Mouse (Mus musculus): ENCODE results near the gene Swsap1. TPM values are rescaled to one million over a fixed set of nuclear protein-coding genes. Genes with fewer than 3 reads are reported as not detected.

Swsap1 gene
- polyA plus RNA-seq, 1 experiment from 2014 or later = 5.8 TPM

DNA sequence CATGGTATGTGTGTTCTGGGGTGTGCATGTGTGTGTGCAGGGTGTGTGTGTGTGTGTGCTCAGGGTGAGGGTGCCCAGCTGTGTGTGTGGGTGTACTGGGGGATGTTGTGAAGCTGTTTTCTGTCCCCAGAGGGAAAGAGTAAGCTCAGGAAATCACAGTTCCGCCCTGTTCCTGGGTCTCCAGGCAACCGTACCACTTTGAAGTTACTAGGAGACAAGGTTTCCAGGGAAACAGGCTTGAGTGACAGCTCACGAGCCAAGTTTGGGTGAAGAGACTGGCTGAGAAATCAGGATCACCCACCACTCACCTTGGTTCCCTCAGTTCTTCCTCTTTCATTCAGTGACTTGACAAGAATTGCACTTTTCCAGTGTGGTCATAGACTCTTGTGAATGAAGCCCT lies 2.0 kb upstream of the Swsap1 start:
- ATAC-seq (ENCODE audit: insufficient number of reproducible peaks, low FRiP score, low TSS enrichment, low read depth) = no peak
- Histone ChIP-seq H3K9ac (no peak overlapping the region), H3K36me3 (no peaks in the 10 kb centered on the region), H3K4me2 (replicated peaks) (no peak overlapping the region), H3K4me1 (peaks cover 7% of the 10 kb centered on the region), H3K27me3 (no peaks in the 10 kb centered on the region), H3K4me3 (replicated peaks) (no peak overlapping the region), H3K27ac (replicated peaks) (no peak overlapping the region), H3K9me3 (replicated peaks) (no peaks in the 10 kb centered on the region)
- WGBS = 13% methylated on average over 3 of the region's 3 CpGs

GRCm38 (mm10) chr9:21954635-21955034 lies 920 bp upstream of the Swsap1 start:
- WGBS = 79% methylated on average over 3 of the region's 3 CpGs
- H3K4me3 ChIP-seq (replicated peaks) = no peak overlapping the region

DNA sequence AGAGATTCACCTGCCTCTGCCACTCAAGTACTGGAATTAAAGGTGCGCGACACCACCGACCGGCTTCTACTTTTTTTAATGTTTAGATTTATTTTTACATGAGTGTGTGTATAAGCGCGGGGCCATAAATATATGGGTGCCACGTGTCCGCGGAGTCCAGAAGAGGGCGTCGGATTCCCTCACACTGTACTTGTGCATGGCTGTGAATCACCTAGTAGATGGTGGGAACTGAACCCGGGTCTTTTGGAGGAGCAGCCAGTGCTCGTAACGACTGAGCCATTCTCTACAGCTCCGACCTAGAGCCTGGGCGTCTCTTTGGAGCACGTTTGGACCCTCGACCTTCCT lies 358 bp upstream of the Swsap1 start:
- Histone ChIP-seq H3K9me3 (replicated peaks) (no peaks in the 10 kb centered on the region), H3K36me3 (no peaks in the 10 kb centered on the region), H3K4me3 (replicated peaks) (peak overlapping the region; percentile 85), H3K27ac (replicated peaks) (peak overlapping the region; percentile 93; the same call in 1 of the 2 replicates), H3K4me1 (peaks cover 7% of the 10 kb centered on the region), H3K27me3 (peaks cover 10% of the 10 kb centered on the region), H3K9ac (no peak overlapping the region), H3K4me2 (replicated peaks) (peak overlapping the region; percentile 63)
- peak; percentile 50 for ATAC-seq (ENCODE audit: insufficient number of reproducible peaks, low FRiP score, low TSS enrichment, low read depth)
- WGBS = 2% methylated on average over 18 of the region's 18 CpGs

More at GRCm38 (mm10) chr9:21954635-21955034, 920 bp upstream of the Swsap1 start:
- Histone ChIP-seq H3K4me2 (replicated peaks) (0 out of 2 replicates have a peak overlapping the region, but pooled peaks have one; percentile 63), H3K9ac (no peak overlapping the region), H3K27ac (replicated peaks) (no peak overlapping the region), H3K36me3 (no peaks in the 10 kb centered on the region), H3K9me3 (replicated peaks) (no peaks in the 10 kb centered on the region), H3K4me1 (peaks cover 7% of the 10 kb centered on the region), H3K27me3 (peaks cover 4% of the 10 kb centered on the region)
- ATAC-seq (ENCODE audit: insufficient number of reproducible peaks, low FRiP score, low TSS enrichment, low read depth) = no peak

DNA sequence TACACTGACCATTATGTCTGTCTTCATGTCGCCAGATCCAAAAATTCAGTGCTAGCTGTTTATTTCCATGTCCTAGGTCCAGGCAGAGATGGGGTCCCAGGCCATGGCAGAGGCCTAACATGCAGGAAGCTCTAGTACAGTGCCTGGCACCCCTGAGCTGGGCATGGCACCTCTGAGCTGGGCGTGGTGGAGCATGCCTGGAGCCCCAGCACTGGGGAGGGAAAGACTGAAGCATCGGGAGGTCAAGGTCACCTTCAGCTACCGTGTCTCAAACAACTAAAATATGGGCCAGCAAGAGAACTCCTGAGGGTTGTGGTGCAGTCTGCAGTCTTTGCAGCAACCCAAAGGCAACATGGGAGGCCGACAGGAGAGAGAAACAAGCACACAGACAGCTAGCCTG lies 2.8 kb downstream of the Swsap1 start:
- Histone ChIP-seq H3K36me3 (no peaks in the 10 kb centered on the region), H3K9ac (no peak overlapping the region), H3K4me2 (replicated peaks) (no peak overlapping the region), H3K27me3 (peaks cover 41% of the 10 kb centered on the region), H3K27ac (replicated peaks) (no peak overlapping the region), H3K4me1 (peaks cover 37% of the 10 kb centered on the region), H3K9me3 (replicated peaks) (no peaks in the 10 kb centered on the region), H3K4me3 (replicated peaks) (no peak overlapping the region)
- no peak for ATAC-seq (ENCODE audit: insufficient number of reproducible peaks, low FRiP score, low TSS enrichment, low read depth)
- WGBS = 84% methylated on average over 5 of the region's 5 CpGs

- Histone ChIP-seq H3K27ac (replicated peaks) (no peak overlapping the region), H3K9me3 (replicated peaks) (no peaks in the 10 kb centered on the region), H3K4me3 (replicated peaks) (no peak overlapping the region), H3K9ac (no peak overlapping the region), H3K4me2 (replicated peaks) (no peak overlapping the region), H3K36me3 (no peaks in the 10 kb centered on the region), H3K4me1 (peaks cover 41% of the 10 kb centered on the region), H3K27me3 (peaks cover 42% of the 10 kb centered on the region)
- WGBS = 81% methylated on average over 7 of the region's 7 CpGs
- ATAC-seq (ENCODE audit: insufficient number of reproducible peaks, low FRiP score, low TSS enrichment, low read depth) = no peak
These were observed 3.7 kb downstream of the Swsap1 start for GRCm38 (mm10) chr9:21959244-21959643.

- ATAC-seq (ENCODE audit: insufficient number of reproducible peaks, low FRiP score, low TSS enrichment, low read depth) = no peak
- no peak overlapping the region for H3K4me3 ChIP-seq (replicated peaks)
- H3K36me3 ChIP-seq = no peaks in the 10 kb centered on the region
- peaks cover 42% of the 10 kb centered on the region for H3K27me3 ChIP-seq
- H3K4me2 ChIP-seq (replicated peaks) = no peak overlapping the region
- no peaks in the 10 kb centered on the region for H3K9me3 ChIP-seq (replicated peaks)
- no peak overlapping the region for H3K9ac ChIP-seq
- H3K27ac ChIP-seq (replicated peaks) = no peak overlapping the region
- WGBS = 50% methylated on average over 9 of the region's 9 CpGs
- peaks cover 41% of the 10 kb centered on the region for H3K4me1 ChIP-seq
These were observed 4.6 kb downstream of the Swsap1 start for GRCm38 (mm10) chr9:21960135-21960534.

GRCm38 (mm10) chr9:21960558-21961208 lies 5.1 kb downstream of the Swsap1 start:
- no peak overlapping the region for H3K4me3 ChIP-seq (replicated peaks)
- H3K9me3 ChIP-seq (replicated peaks) = no peaks in the 10 kb centered on the region
- H3K4me1 ChIP-seq = peaks cover 41% of the 10 kb centered on the region
- no peak for ATAC-seq (ENCODE audit: insufficient number of reproducible peaks, low FRiP score, low TSS enrichment, low read depth)
- H3K9ac ChIP-seq = no peak overlapping the region
- no peaks in the 10 kb centered on the region for H3K36me3 ChIP-seq
- 13% methylated on average over 26 of the region's 26 CpGs for WGBS
- no peak overlapping the region for H3K4me2 ChIP-seq (replicated peaks)
- peaks cover 42% of the 10 kb centered on the region for H3K27me3 ChIP-seq
- no peak overlapping the region for H3K27ac ChIP-seq (replicated peaks)

DNA sequence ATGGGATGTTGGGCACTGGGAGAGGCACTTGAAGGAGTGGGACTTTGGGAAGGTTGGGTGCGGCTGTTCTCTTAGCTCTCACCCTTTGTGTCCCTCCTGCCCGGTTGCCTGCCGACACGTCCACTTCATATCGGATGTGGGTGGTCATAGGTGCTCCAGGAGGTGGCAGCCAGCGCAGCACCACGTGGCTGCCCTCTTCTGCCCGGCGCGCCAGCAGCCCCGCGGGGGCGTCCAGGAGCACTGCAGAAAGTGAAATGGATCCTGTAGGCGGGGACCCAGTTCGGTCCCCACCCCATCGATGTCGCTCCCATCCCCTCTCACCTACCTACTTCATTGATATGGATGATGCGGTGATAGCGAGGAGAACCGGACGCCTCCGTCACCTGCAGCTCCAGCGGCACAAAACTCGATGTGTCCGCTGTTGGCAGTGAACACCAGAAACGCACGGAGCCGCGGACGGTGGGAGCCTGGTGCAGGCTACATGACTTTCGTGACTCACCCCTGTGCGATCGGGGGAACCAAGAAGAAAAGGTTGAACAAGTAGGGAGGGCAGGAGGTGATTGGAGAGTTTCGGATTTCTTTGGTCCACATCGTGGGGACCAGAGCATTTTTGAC lies 5.9 kb downstream of the Swsap1 start:
- no peak for ATAC-seq (ENCODE audit: insufficient number of reproducible peaks, low FRiP score, low TSS enrichment, low read depth)
- no peak overlapping the region for H3K27ac ChIP-seq (replicated peaks)
- H3K9me3 ChIP-seq (replicated peaks) = no peaks in the 10 kb centered on the region
- H3K9ac ChIP-seq = no peak overlapping the region
- H3K4me2 ChIP-seq (replicated peaks) = peak overlapping the region; percentile 78
- H3K27me3 ChIP-seq = peaks cover 42% of the 10 kb centered on the region
- peaks cover 38% of the 10 kb centered on the region for H3K4me1 ChIP-seq
- WGBS = 2% methylated on average over 35 of the region's 35 CpGs
- peak overlapping the region; percentile 47 for H3K4me3 ChIP-seq (replicated peaks)
- H3K36me3 ChIP-seq = no peaks in the 10 kb centered on the region

- Histone ChIP-seq H3K4me2 (replicated peaks) (peak overlapping the region; percentile 78), H3K36me3 (no peaks in the 10 kb centered on the region), H3K27me3 (peaks cover 42% of the 10 kb centered on the region), H3K9me3 (replicated peaks) (no peaks in the 10 kb centered on the region), H3K9ac (no peak overlapping the region), H3K4me3 (replicated peaks) (peak overlapping the region; percentile 47), H3K4me1 (peaks cover 34% of the 10 kb centered on the region), H3K27ac (replicated peaks) (no peak overlapping the region)
- WGBS = under 1% methylated on average over 15 of the region's 15 CpGs
- no peak for ATAC-seq (ENCODE audit: insufficient number of reproducible peaks, low FRiP score, low TSS enrichment, low read depth)
These were observed 6.5 kb downstream of the Swsap1 start for GRCm38 (mm10) chr9:21962010-21962409.

- H3K36me3 ChIP-seq = no peaks in the 10 kb centered on the region
- H3K9ac ChIP-seq = peak overlapping the region; percentile 21; the same call in 1 of the 2 replicates
- WGBS = 2% methylated on average over 34 of the region's 34 CpGs
- H3K27ac ChIP-seq (replicated peaks) = no peak overlapping the region
- peaks cover 42% of the 10 kb centered on the region for H3K27me3 ChIP-seq
- peak overlapping the region; percentile 47 for H3K4me3 ChIP-seq (replicated peaks)
- peaks cover 34% of the 10 kb centered on the region for H3K4me1 ChIP-seq
- H3K9me3 ChIP-seq (replicated peaks) = no peaks in the 10 kb centered on the region
- peak; percentile 62 for ATAC-seq (ENCODE audit: insufficient number of reproducible peaks, low FRiP score, low TSS enrichment, low read depth)
- H3K4me2 ChIP-seq (replicated peaks) = peak overlapping the region; percentile 78
These were observed 7.0 kb downstream of the Swsap1 start for GRCm38 (mm10) chr9:21962416-21963059.

- peak within 1 kb of the TSS; percentile 47 for H3K4me3 ChIP-seq (replicated peaks)
- no peak for ATAC-seq (ENCODE audit: insufficient number of reproducible peaks, low FRiP score, low TSS enrichment, low read depth)
- peaks cover 42% of the 10 kb centered on the region for H3K27me3 ChIP-seq
- no peak within 1 kb of the TSS for H3K27ac ChIP-seq (replicated peaks)
- peak within 1 kb of the TSS; percentile 78 for H3K4me2 ChIP-seq (replicated peaks)
- no peaks in the 10 kb centered on the region for H3K36me3 ChIP-seq
- no peaks in the 10 kb centered on the region for H3K9me3 ChIP-seq (replicated peaks)
- 19% methylated on average over 8 of the region's 8 CpGs for WGBS
- peak within 1 kb of the TSS; percentile 21; the same call in 1 of the 2 replicates for H3K9ac ChIP-seq
- H3K4me1 ChIP-seq = peaks cover 34% of the 10 kb centered on the region
These were observed 7.9 kb downstream of the Swsap1 start, which contains the start of gene Epor for GRCm38 (mm10) chr9:21963417-21963816. Gene Epor (minus strand): TSS chr9:21963506.

All from embryonic facial prominence, embryonic 15.5 days (tissue).